Mouse (Mus musculus): ENCODE measurements around the gene BC107364. TPM values are rescaled to one million over a fixed set of nuclear protein-coding genes. Genes with fewer than 3 reads are reported as not detected.
"Not testable (repeated sequence)": the region's sequence is repeated elsewhere in the genome, so short reads cannot be mapped to it uniquely, and the experiment has no call there.

The BC107364 gene
- polyA plus RNA-seq, 1 experiment, result not detected

GRCm38 (mm10) chr3:96416056-96416455 lies 36.0 kb downstream of the BC107364 start:
- DNase-seq (ENCODE audit: extremely low spot score in 1 of 2, low spot score in 1 of 2), result no peak

- DNase-seq (ENCODE audit: extremely low spot score in 1 of 2, low spot score in 1 of 2), result no peak
Observed at GRCm38 (mm10) chr3:96414951-96415327, 37.2 kb downstream of the BC107364 start.

- DNase-seq (ENCODE audit: extremely low spot score in 1 of 2, low spot score in 1 of 2), result peak in 1 of 2 experiments; percentile 63
Observed at GRCm38 (mm10) chr3:96414126-96414950, 37.8 kb downstream of the BC107364 start.

GRCm38 (mm10) chr3:96413581-96414125 lies 38.5 kb downstream of the BC107364 start:
- no peak for DNase-seq (ENCODE audit: extremely low spot score in 1 of 2, low spot score in 1 of 2)

GRCm38 (mm10) chr3:96411821-96412220 lies 40.3 kb downstream of the BC107364 start:
- no peak for DNase-seq (ENCODE audit: extremely low spot score in 1 of 2, low spot score in 1 of 2)

GRCm38 (mm10) chr3:96410966-96411365 lies 41.1 kb downstream of the BC107364 start:
- no peak for DNase-seq (ENCODE audit: extremely low spot score in 1 of 2, low spot score in 1 of 2)

- DNase-seq (ENCODE audit: extremely low spot score in 1 of 2, low spot score in 1 of 2), result no peak
Observed at GRCm38 (mm10) chr3:96409701-96410246, 42.3 kb downstream of the BC107364 start.

- DNase-seq (ENCODE audit: extremely low spot score in 1 of 2, low spot score in 1 of 2), result not testable (repeated sequence)
Observed at GRCm38 (mm10) chr3:96408111-96408510, 44.0 kb downstream of the BC107364 start.

- DNase-seq (ENCODE audit: extremely low spot score in 1 of 2, low spot score in 1 of 2), result no peak
Observed at GRCm38 (mm10) chr3:96405541-96406503, 46.3 kb downstream of the BC107364 start.

GRCm38 (mm10) chr3:96405004-96405403 lies 47.1 kb downstream of the BC107364 start:
- no peak for DNase-seq (ENCODE audit: extremely low spot score in 1 of 2, low spot score in 1 of 2)

- DNase-seq (ENCODE audit: extremely low spot score in 1 of 2, low spot score in 1 of 2), result no peak
Observed at GRCm38 (mm10) chr3:96404450-96404849, 47.7 kb downstream of the BC107364 start.

- DNase-seq (ENCODE audit: extremely low spot score in 1 of 2, low spot score in 1 of 2), result no peak
Observed at GRCm38 (mm10) chr3:96403016-96403415, 49.1 kb downstream of the BC107364 start.

GRCm38 (mm10) chr3:96401832-96402501 lies 50.1 kb downstream of the BC107364 start:
- peak in 1 of 2 experiments; percentile 27 for DNase-seq (ENCODE audit: extremely low spot score in 1 of 2, low spot score in 1 of 2)

GRCm38 (mm10) chr3:96401474-96401831 lies 50.7 kb downstream of the BC107364 start:
- DNase-seq (ENCODE audit: extremely low spot score in 1 of 2, low spot score in 1 of 2), result no peak

GRCm38 (mm10) chr3:96398911-96399310 lies 53.2 kb downstream of the BC107364 start:
- no peak for DNase-seq (ENCODE audit: extremely low spot score in 1 of 2, low spot score in 1 of 2)

- DNase-seq (ENCODE audit: extremely low spot score in 1 of 2, low spot score in 1 of 2), result no peak
Observed at GRCm38 (mm10) chr3:96396857-96397256, 55.2 kb downstream of the BC107364 start.

GRCm38 (mm10) chr3:96387202-96387601 lies 64.9 kb downstream of the BC107364 start:
- DNase-seq (ENCODE audit: extremely low spot score in 1 of 2, low spot score in 1 of 2), result not testable (repeated sequence)
